In the genomic region with DNA sequence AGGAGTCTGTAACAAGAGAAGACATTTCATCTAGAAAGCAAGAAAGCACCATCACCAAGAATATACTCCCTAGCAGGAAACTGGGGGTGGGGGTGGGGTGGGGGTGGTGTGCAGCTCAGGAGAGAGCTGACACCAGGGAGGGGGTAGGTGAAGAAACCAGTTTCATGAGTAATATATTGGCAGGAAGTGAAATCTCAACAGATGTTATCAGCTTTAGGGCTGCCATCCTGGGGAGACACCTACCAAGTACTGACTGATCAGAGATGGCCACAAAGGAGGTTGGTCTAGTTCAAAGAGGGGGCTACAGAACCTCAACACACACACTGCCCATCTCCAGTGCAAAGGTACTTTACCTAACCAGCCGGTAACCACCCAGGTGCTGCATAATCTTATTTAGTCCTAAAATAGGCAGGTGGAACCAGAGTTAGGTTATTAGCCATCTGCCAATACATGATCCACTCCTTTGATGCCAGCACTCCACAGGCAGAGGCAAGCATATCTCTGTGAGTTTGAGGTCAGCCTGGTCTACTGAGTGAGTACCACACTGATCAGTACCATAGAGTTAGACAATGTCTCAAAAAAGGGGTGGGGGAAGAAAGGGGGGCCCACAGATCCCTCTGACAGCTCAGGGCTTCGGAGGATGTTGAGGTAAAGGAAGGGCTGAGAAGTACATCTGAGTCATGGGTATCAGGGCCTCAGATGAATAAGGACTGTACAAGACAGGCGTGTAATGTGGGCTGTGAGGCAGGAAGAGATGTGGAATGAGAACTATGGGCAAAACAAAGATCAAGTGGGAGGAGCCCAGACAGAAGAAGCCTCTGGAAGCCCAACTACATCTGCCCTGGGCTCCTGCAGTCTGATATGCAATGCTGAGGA, we compare ENCODE assay signal across 22 mouse cellular contexts. TPM values are rescaled to one million over a fixed set of nuclear protein-coding genes. Genes with fewer than 3 reads are reported as not detected.
A peak's percentile ranks its signal among the peaks of the same experiment; 100 is the strongest.
DNase-seq lines count a peak whose midpoint lies in the region; TF ChIP-seq lines count a peak whose summit lies in the region.
"Had no signal": no experiment of that assay in that cellular context is flagged by ENCODE, and none has a peak within 500 bp of the region (broad histone marks: within the 10 kb centered on the region; RNA-seq: fewer than 3 reads in every experiment).

No protein-coding gene starts in this region.

- peak overlapping the region; percentile 78 for H3K27ac ChIP-seq in gastrocnemius, adult 2 months
- H3K27ac ChIP-seq in bone marrow, adult 2 months (ENCODE audit: control insufficient read depth, insufficient read depth, low read depth, low read length, poor library complexity), result peak overlapping the region; percentile 41
- H3K27ac ChIP-seq: embryonic facial prominence, embryonic 10.5 days; hindbrain, embryonic 13.5 days; kidney, postnatal 0 days; limb, embryonic 10.5 days; liver, embryonic 14.5 days; neural tube, embryonic 13.5 days had no signal

- TF ChIP-seq CTCF in gastrocnemius, adult 2 months (IDR thresholded peaks at IDR 0.05), result no peak
- TF ChIP-seq CTCF in bone marrow, adult 2 months (IDR thresholded peaks at IDR 0.05; ENCODE audit: control insufficient read depth, insufficient read depth, low read length), result no peak

- intact Hi-C loops in gastrocnemius, adult 2 months (cut with DNase I), result no loop called here
- intact Hi-C loops in heart, postnatal 36 days (cut with DNase I), result no loop called here

- 44% methylated on average over 3 of the region's 3 CpGs for WGBS in bone marrow, adult 2 months

- H3K4me3 ChIP-seq in gastrocnemius, adult 2 months, result no peak overlapping the region
- no peak overlapping the region for H3K4me3 ChIP-seq in bone marrow, adult 2 months (replicated peaks; ENCODE audit: control insufficient read depth, low read depth, low read length)
- H3K4me3 ChIP-seq: embryonic facial prominence, embryonic 10.5 days; erythroblast, embryonic 14.5 days; hindbrain, embryonic 13.5 days; limb, embryonic 10.5 days; megakaryocyte, embryonic 14.5 days; neural tube, embryonic 13.5 days had no signal

- no peak for TF ChIP-seq POLR2A in bone marrow, adult 2 months (IDR thresholded peaks at IDR 0.05; ENCODE audit: borderline replicate concordance, control insufficient read depth, low read depth, low read length)

- no peak for DNase-seq in gastrocnemius, adult 2 months
- DNase-seq in gastrocnemius, adult 8-10 months (ENCODE audit: low spot score in 2 of 2), result no peak
- peak; percentile 74 for DNase-seq in A20 (ENCODE audit: low read depth, low spot score)
- DNase-seq in naive thymus-derived CD4-positive, alpha-beta T cell, adult 2 months (ENCODE audit: low read depth), result peak; percentile 83
- DNase-seq in kidney, postnatal 36 days, result no peak
- no peak for DNase-seq in cerebellum, adult 18-20 months
- DNase-seq in heart, postnatal 36 days, result no peak
- DNase-seq: adrenal gland, adult 2 months; cerebellum, adult 11-12 months; forebrain, postnatal 0 days; gastrocnemius, postnatal 14 days; lung, postnatal 10 days; right cerebral cortex, postnatal 14 days had no signal

- H3K4me1 ChIP-seq in bone marrow, adult 2 months (ENCODE audit: control insufficient read depth, insufficient read depth, low read length), result peaks cover 36% of the 10 kb centered on the region

RNA-seq across cellular contexts. Expression of a gene that starts 34.5 kb away (rescaled TPM):
- 10 to 100 TPM; 28.4 to 34.7 TPM for total RNA-seq in gastrocnemius, adult 2 months (2021)
- 10 to 100 TPM; 32.5 to 47.7 (median 37.3) TPM for total RNA-seq in gastrocnemius, adult 8-10 months (2022)
- 68.4 and 138 TPM in 2 replicates for polyA plus RNA-seq in bone marrow, adult 2 months (2011; ENCODE audit: insufficient read depth, insufficient read length, low replicate concordance, missing spikeins)
- 1 to 10 TPM; 6.2 to 7.0 TPM for total RNA-seq in heart, postnatal 36 days (2021)

Comparison
In these comparisons a context has a peak if more than half of its experiments do, and no peak if none do; other contexts are left out.
1. DNase-seq: peak in A20 (single experiment) and naive thymus-derived CD4-positive, alpha-beta T cell, adult 2 months (single experiment); none in gastrocnemius, adult 2 months (single experiment), gastrocnemius, adult 8-10 months (0 of 2), kidney, postnatal 36 days (0 of 2), cerebellum, adult 18-20 months (0 of 2) and heart, postnatal 36 days (0 of 2).